Mouse (Mus musculus): ENCODE results near the gene Has1.

GRCm38 (mm10) chr17:17825921-17826591 is 28.9 kb downstream of the Has1 start:
- TF ChIP-seq POLR2A (IDR thresholded peaks at IDR 0.05; ENCODE audit: extremely low read depth, insufficient read depth, low read length) (no peak), CTCF (IDR thresholded peaks at IDR 0.05; ENCODE audit: low read depth, low read length) (no peak)

Measured in liver, adult 2 months (tissue).